Mouse (Mus musculus): ENCODE results near the gene Pcolce2.
A peak's percentile ranks its signal among the peaks of the same experiment; 100 is the strongest.

The Pcolce2 gene

GRCm38 (mm10) chr9:95654356-95654755 is 17.0 kb downstream of the Pcolce2 start:
- DNase-seq (ENCODE audit: low spot score in 2 of 2): no peak

- DNase-seq (ENCODE audit: low spot score in 2 of 2): no peak
These were observed 20.5 kb downstream of the Pcolce2 start for GRCm38 (mm10) chr9:95657941-95658340.

- peak; percentile 17 to 32 for DNase-seq (ENCODE audit: low spot score in 2 of 2)
These were observed 27.0 kb downstream of the Pcolce2 start for GRCm38 (mm10) chr9:95664290-95664989.

GRCm38 (mm10) chr9:95665835-95666234 is 28.4 kb downstream of the Pcolce2 start:
- DNase-seq (ENCODE audit: low spot score in 2 of 2): no peak

- DNase-seq (ENCODE audit: low spot score in 2 of 2): peak; percentile 44 to 58
These were observed 30.4 kb downstream of the Pcolce2 start for GRCm38 (mm10) chr9:95667836-95668235.

- no peak for DNase-seq (ENCODE audit: low spot score in 2 of 2)
These were observed 30.9 kb downstream of the Pcolce2 start for GRCm38 (mm10) chr9:95668306-95668705.

GRCm38 (mm10) chr9:95672331-95672730 is 34.9 kb downstream of the Pcolce2 start:
- DNase-seq (ENCODE audit: low spot score in 2 of 2): no peak

GRCm38 (mm10) chr9:95672760-95673159 is 35.4 kb downstream of the Pcolce2 start:
- DNase-seq (ENCODE audit: low spot score in 2 of 2): no peak

GRCm38 (mm10) chr9:95675064-95675699 is 37.8 kb downstream of the Pcolce2 start:
- DNase-seq (ENCODE audit: low spot score in 2 of 2): peak; percentile 6 to 28

GRCm38 (mm10) chr9:95676021-95676420 is 38.6 kb downstream of the Pcolce2 start:
- no peak for DNase-seq (ENCODE audit: low spot score in 2 of 2)

- no peak for DNase-seq (ENCODE audit: low spot score in 2 of 2)
These were observed 42.6 kb downstream of the Pcolce2 start for GRCm38 (mm10) chr9:95679966-95680365.

GRCm38 (mm10) chr9:95680691-95681090 is 43.3 kb downstream of the Pcolce2 start:
- no peak for DNase-seq (ENCODE audit: low spot score in 2 of 2)

GRCm38 (mm10) chr9:95685660-95686440 is 48.4 kb downstream of the Pcolce2 start:
- no peak for DNase-seq (ENCODE audit: low spot score in 2 of 2)

- DNase-seq (ENCODE audit: low spot score in 2 of 2): no peak
These were observed 50.7 kb downstream of the Pcolce2 start for GRCm38 (mm10) chr9:95688064-95688463.

- no peak for DNase-seq (ENCODE audit: low spot score in 2 of 2)
These were observed 55.4 kb downstream of the Pcolce2 start for GRCm38 (mm10) chr9:95692823-95693222.

- no peak for DNase-seq (ENCODE audit: low spot score in 2 of 2)
These were observed 56.2 kb downstream of the Pcolce2 start for GRCm38 (mm10) chr9:95693528-95694100.

- DNase-seq (ENCODE audit: low spot score in 2 of 2): no peak
These were observed 57.1 kb downstream of the Pcolce2 start for GRCm38 (mm10) chr9:95694526-95694925.

- no peak for DNase-seq (ENCODE audit: low spot score in 2 of 2)
These were observed 57.6 kb downstream of the Pcolce2 start for GRCm38 (mm10) chr9:95695023-95695422.

- no peak for DNase-seq (ENCODE audit: low spot score in 2 of 2)
These were observed 59.2 kb downstream of the Pcolce2 start for GRCm38 (mm10) chr9:95696581-95696980.

GRCm38 (mm10) chr9:95697808-95698207 is 60.4 kb downstream of the Pcolce2 start:
- peak; percentile 20 to 52 for DNase-seq (ENCODE audit: low spot score in 2 of 2)

GRCm38 (mm10) chr9:95699273-95699672 is 61.9 kb downstream of the Pcolce2 start:
- no peak for DNase-seq (ENCODE audit: low spot score in 2 of 2)

- peak; percentile 26 to 28 for DNase-seq (ENCODE audit: low spot score in 2 of 2)
These were observed 66.7 kb downstream of the Pcolce2 start for GRCm38 (mm10) chr9:95704078-95704477.

Measured in frontal cortex, postnatal 36 days (tissue).